Mouse (Mus musculus): ENCODE results near the gene Ccdc153.

DNA sequence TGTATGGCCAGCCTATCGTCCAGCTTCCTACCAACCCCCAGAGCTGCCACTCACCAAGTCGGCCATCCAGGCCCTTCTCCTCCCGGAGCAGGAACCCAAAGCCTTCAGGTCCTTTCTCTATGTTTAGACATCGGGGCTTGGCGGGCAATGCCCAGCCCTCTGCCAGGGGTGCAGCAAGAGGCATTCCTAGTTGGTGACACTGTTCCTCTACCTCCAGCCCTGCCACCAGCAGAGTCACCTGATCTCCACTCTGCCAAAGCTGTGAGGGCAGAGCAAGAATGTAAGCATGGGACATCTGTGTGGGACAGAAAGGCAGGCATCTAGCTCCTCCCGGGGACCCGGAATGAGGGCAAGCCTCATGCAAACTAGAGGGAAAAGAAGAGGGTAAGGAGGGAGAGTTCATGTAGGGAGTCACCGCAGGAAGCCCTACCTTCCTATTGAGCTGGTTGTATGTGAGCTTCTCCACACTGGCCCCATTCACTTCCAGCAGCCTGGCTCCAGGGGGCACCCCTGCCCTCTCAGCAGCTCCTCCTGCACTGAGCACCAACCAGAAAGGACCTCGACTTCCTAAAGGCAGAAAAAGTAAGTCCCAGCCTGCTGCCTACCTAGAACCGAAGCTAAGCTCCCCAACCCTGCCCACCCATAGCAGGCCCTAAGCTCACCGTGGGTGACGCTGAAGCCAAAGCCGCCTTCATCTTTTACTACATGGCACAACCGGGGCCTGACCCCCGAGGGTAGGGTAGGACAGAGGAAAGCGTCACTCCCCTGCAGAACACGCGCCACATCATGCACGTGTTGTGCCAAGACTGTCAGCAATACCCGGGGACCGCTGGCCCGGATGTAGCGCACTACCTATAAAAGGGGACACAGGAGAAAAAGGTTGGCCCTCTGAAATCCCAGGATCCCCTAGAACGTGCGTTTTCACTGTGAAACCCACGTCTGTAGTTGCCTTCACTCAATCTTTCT, 9.0 kb downstream of the Ccdc153 start:
- TF ChIP-seq POLR2A (IDR thresholded peaks at IDR 0.05; ENCODE audit: low read depth, low read length), result no peak
- peak; percentile 74 for TF ChIP-seq CTCF (conservative IDR thresholded peaks at IDR 0.05; ENCODE audit: insufficient read depth, insufficient read length, low read depth, low read length)
